Mouse (Mus musculus) kidney, postnatal 0 days (tissue): ENCODE data around the gene Slc39a13. TPM values are rescaled to one million over a fixed set of nuclear protein-coding genes. Genes with fewer than 3 reads are reported as not detected.

Experiments
- ATAC-seq: fragments of 200-750 bp; cut with Nextera tagmentation; replicated peaks from 2 replicates; pipeline ENCODE4 v1.8.0; 2017; ENCODE audit warnings: low read depth, moderate number of reproducible peaks, moderate TSS enrichment, moderate library complexity; ENCODE audit not compliant: low FRiP score
- DNase-seq: peaks from one replicate; pipeline ENCODE4 v3.0.0-alpha.2; 2016; ENCODE audit warnings: low spot score
- H3K27ac ChIP-seq: fragments of 300-500 bp; sonication (generic); 2 replicates; pipeline ENCODE4 v1.5.1; 2014; ENCODE audit warnings: mild to moderate bottlenecking
- H3K27me3 ChIP-seq: fragments of 300-500 bp; sonication (generic); 2 replicates; pipeline ENCODE4 v1.6.1; 2014; ENCODE audit warnings: low read length, mixed read lengths; ENCODE audit not compliant: insufficient read depth
- H3K36me3 ChIP-seq: fragments of 300-500 bp; sonication (generic); 2 replicates; pipeline ENCODE4 v1.6.1; 2014; ENCODE audit warnings: low read length, mixed read lengths; ENCODE audit not compliant: insufficient read depth
- H3K4me1 ChIP-seq: fragments of 300-500 bp; sonication (generic); replicated peaks from 2 replicates; pipeline ENCODE4 v1.6.1; 2014; ENCODE audit warnings: antibody characterized with exemption, low read length, mixed read lengths; ENCODE audit not compliant: insufficient read depth
- H3K4me2 ChIP-seq: fragments of 300-500 bp; sonication (generic); 2 replicates; pipeline ENCODE4 v1.6.1; 2014; ENCODE audit warnings: mild to moderate bottlenecking, low read length, moderate library complexity, mixed read lengths
- H3K4me3 ChIP-seq: fragments of 300-500 bp; sonication (generic); replicated peaks from 2 replicates; pipeline ENCODE4 v1.5.1; 2014; ENCODE audit warnings: low read depth, low read length
- H3K9ac ChIP-seq: fragments of 300-500 bp; sonication (generic); 2 replicates; pipeline ENCODE4 v1.6.1; 2014; ENCODE audit warnings: low read depth, low read length
- H3K9me3 ChIP-seq: fragments of 300-500 bp; sonication (generic); replicated peaks from 2 replicates; pipeline ENCODE4 v1.6.1; 2016; ENCODE audit warnings: low read length, inconsistent platforms, mixed read lengths
- CTCF ChIP-seq: IDR thresholded peaks from 2 replicates; pipeline ENCODE4 v1.5.1; 2016; ENCODE audit warnings: antibody characterized with exemption, low read depth, mild to moderate bottlenecking, moderate library complexity
- WGBS: fragments of 180-500 bp; shearing (Covaris S2); extraction: QIAGEN DNeasy Blood & Tissue Kit; methylation state at CpG from one replicate; pipeline ENCODE4 v1.1.7; 2014; 5-methylcytosine and 5-hydroxymethylcytosine counted together
- polyA plus RNA-seq: library from polyadenylated mRNA; unstranded; fragments of >200 nt; fragmentation: Nextera tagmentation; extraction: Ambion mirVana; gene quantifications from 2 replicates; pipeline ENCODE4 v1.2.1, GENCODE M21; 2015

Gene Slc39a13
- polyA plus RNA-seq, 1 experiment from 2014 or later: 39.9 TPM

GRCm38 (mm10) chr2:91069306-91070000 lies 764 bp downstream of the Slc39a13 start:
- Histone ChIP-seq H3K27me3 (no peaks in the 10 kb centered on the region), H3K36me3 (peaks cover 9% of the 10 kb centered on the region; the same call in 1 of the 2 replicates), H3K9ac (peak overlapping the region; percentile 62), H3K4me2 (peak overlapping the region; percentile 82), H3K27ac (peak overlapping the region; percentile 82), H3K4me1 (peaks cover 18% of the 10 kb centered on the region), H3K4me3 (peak overlapping the region; percentile 53), H3K9me3 (no peaks in the 10 kb centered on the region)
- DNase-seq (peak; percentile 46), ATAC-seq (no peak; the same call in 1 of the 2 replicates)
- TF ChIP-seq CTCF: no peak; the same call in 1 of the 2 replicates
- WGBS: 5% methylated on average over 14 of the region's 14 CpGs

- peaks cover 18% of the 10 kb centered on the region for H3K4me1 ChIP-seq
- H3K9ac ChIP-seq: peak overlapping the region; percentile 62; the same call in 1 of the 2 replicates
- peak overlapping the region; percentile 82; the same call in 1 of the 2 replicates for H3K27ac ChIP-seq
- 0 out of 2 replicates have a peak, but pooled peaks have one; percentile 18 for TF ChIP-seq CTCF
- peak overlapping the region; percentile 82 for H3K4me2 ChIP-seq
- WGBS: 38% methylated on average over 6 of the region's 6 CpGs
- H3K36me3 ChIP-seq: peaks cover 15% of the 10 kb centered on the region; the same call in 1 of the 2 replicates
- H3K9me3 ChIP-seq: no peaks in the 10 kb centered on the region
- ATAC-seq: no peak
- peak overlapping the region; percentile 53 for H3K4me3 ChIP-seq
- no peak for DNase-seq
- H3K27me3 ChIP-seq: no peaks in the 10 kb centered on the region
These were observed 1.4 kb downstream of the Slc39a13 start for GRCm38 (mm10) chr2:91068872-91069165.

- no peak for ATAC-seq
These were observed 1.9 kb downstream of the Slc39a13 start for GRCm38 (mm10) chr2:91068162-91068871.

GRCm38 (mm10) chr2:91066455-91066854 lies 3.8 kb downstream of the Slc39a13 start:
- WGBS: 86% methylated on average over 3 of the region's 3 CpGs
- Histone ChIP-seq H3K4me2 (no peak overlapping the region), H3K4me1 (peaks cover 18% of the 10 kb centered on the region), H3K36me3 (peaks cover 36% of the 10 kb centered on the region), H3K9me3 (no peaks in the 10 kb centered on the region), H3K9ac (no peak overlapping the region), H3K27ac (no peak overlapping the region), H3K27me3 (no peaks in the 10 kb centered on the region), H3K4me3 (no peak overlapping the region)
- no peak for ATAC-seq
- no peak for TF ChIP-seq CTCF
- DNase-seq: no peak

More at GRCm38 (mm10) chr2:91068162-91068871, 1.9 kb downstream of the Slc39a13 start:
- no peaks in the 10 kb centered on the region for H3K27me3 ChIP-seq
- 59% methylated on average over 13 of the region's 13 CpGs for WGBS
- 0 out of 2 replicates have a peak overlapping the region, but pooled peaks have one; percentile 31 for H3K27ac ChIP-seq
- peaks cover 19% of the 10 kb centered on the region; the same call in 1 of the 2 replicates for H3K36me3 ChIP-seq
- TF ChIP-seq CTCF: no peak
- peak overlapping the region; percentile 82 for H3K4me2 ChIP-seq
- peak overlapping the region; percentile 53; the same call in 1 of the 2 replicates for H3K4me3 ChIP-seq
- no peaks in the 10 kb centered on the region for H3K9me3 ChIP-seq
- DNase-seq: no peak
- 0 out of 2 replicates have a peak overlapping the region, but pooled peaks have one; percentile 62 for H3K9ac ChIP-seq
- H3K4me1 ChIP-seq: peaks cover 18% of the 10 kb centered on the region

GRCm38 (mm10) chr2:91065544-91065943 lies 4.7 kb downstream of the Slc39a13 start:
- peak; percentile 50 for DNase-seq
- H3K9me3 ChIP-seq: no peaks in the 10 kb centered on the region
- peaks cover 11% of the 10 kb centered on the region; the same call in 1 of the 2 replicates for H3K4me1 ChIP-seq
- no peak overlapping the region for H3K27ac ChIP-seq
- no peak for ATAC-seq
- H3K4me3 ChIP-seq: no peak overlapping the region
- TF ChIP-seq CTCF: peak; percentile 74
- H3K4me2 ChIP-seq: no peak overlapping the region
- H3K9ac ChIP-seq: no peak overlapping the region
- H3K27me3 ChIP-seq: no peaks in the 10 kb centered on the region
- 43% methylated on average over 3 of the region's 3 CpGs for WGBS
- H3K36me3 ChIP-seq: peaks cover 36% of the 10 kb centered on the region

- Histone ChIP-seq H3K27ac (no peak overlapping the region), H3K36me3 (peaks cover 42% of the 10 kb centered on the region), H3K4me1 (peaks cover 10% of the 10 kb centered on the region; the same call in 1 of the 2 replicates), H3K9me3 (no peaks in the 10 kb centered on the region), H3K9ac (no peak overlapping the region), H3K4me3 (no peak overlapping the region), H3K27me3 (no peaks in the 10 kb centered on the region), H3K4me2 (no peak overlapping the region)
- ATAC-seq: no peak
- 83% methylated on average over 6 of the region's 6 CpGs for WGBS
- no peak for DNase-seq
- TF ChIP-seq CTCF: peak; percentile 12; the same call in 1 of the 2 replicates
These were observed 6.0 kb downstream of the Slc39a13 start for GRCm38 (mm10) chr2:91064211-91064610.
